Mouse (Mus musculus) kidney, postnatal 4 days (tissue): ENCODE results near the gene Pgam5.
A peak's percentile ranks its signal among the peaks of the same experiment; 100 is the strongest.

ENCODE experiments used
- DNase-seq, 2 experiments: peaks; one replicate each; pipeline ENCODE4 v3.0.0; 2021; ENCODE audit warnings: mixed read lengths in 2 of 2

Gene Pgam5

GRCm38 (mm10) chr5:110269141-110270101, at the start of gene Pgam5:
Gene Pgam5, minus strand, starts transcription at chr5:110269913.
- peak; percentile 95 to 97 for DNase-seq

- DNase-seq: no peak
These were observed 43.4 kb upstream of the Pgam5 start for GRCm38 (mm10) chr5:110313127-110313526.

GRCm38 (mm10) chr5:110308861-110309260, 39.1 kb upstream of the Pgam5 start:
- DNase-seq: no peak

GRCm38 (mm10) chr5:110300591-110300990, 30.9 kb upstream of the Pgam5 start:
- DNase-seq: no peak

- no peak for DNase-seq
These were observed 26.9 kb upstream of the Pgam5 start for GRCm38 (mm10) chr5:110296637-110297036.

GRCm38 (mm10) chr5:110291649-110292048, 21.9 kb upstream of the Pgam5 start:
- DNase-seq: no peak

- DNase-seq: no peak
These were observed 17.4 kb upstream of the Pgam5 start for GRCm38 (mm10) chr5:110287084-110287475.

- no peak for DNase-seq
These were observed 16.9 kb upstream of the Pgam5 start for GRCm38 (mm10) chr5:110286446-110287083.

- peak; percentile 95 to 96 for DNase-seq
These were observed 16.2 kb upstream of the Pgam5 start, which contains the start of the genes Pxmp2 and Pole for GRCm38 (mm10) chr5:110285770-110286445. Gene Pxmp2, minus strand, starts transcription at chr5:110286186. Gene Pole, plus strand, starts transcription at chr5:110286306.

GRCm38 (mm10) chr5:110285156-110285555, 15.4 kb upstream of the Pgam5 start:
- DNase-seq: peak; percentile 9 to 38

GRCm38 (mm10) chr5:110284536-110284935, 14.8 kb upstream of the Pgam5 start:
- peak; percentile 86 to 88 for DNase-seq

- DNase-seq: no peak
These were observed 12.3 kb upstream of the Pgam5 start for GRCm38 (mm10) chr5:110281984-110282383.

GRCm38 (mm10) chr5:110276910-110277309, 7.2 kb upstream of the Pgam5 start:
- no peak for DNase-seq

GRCm38 (mm10) chr5:110276391-110276790, 6.7 kb upstream of the Pgam5 start:
- no peak for DNase-seq

GRCm38 (mm10) chr5:110274846-110275245, 5.1 kb upstream of the Pgam5 start:
- DNase-seq: no peak

- DNase-seq: no peak
These were observed 4.4 kb upstream of the Pgam5 start for GRCm38 (mm10) chr5:110274147-110274546.

- DNase-seq: no peak
These were observed 529 bp upstream of the Pgam5 start for GRCm38 (mm10) chr5:110270242-110270641.

GRCm38 (mm10) chr5:110266941-110267340, 2.8 kb downstream of the Pgam5 start:
- DNase-seq: no peak

GRCm38 (mm10) chr5:110244091-110244490, 25.6 kb downstream of the Pgam5 start:
- no peak for DNase-seq

- no peak for DNase-seq
These were observed 37.4 kb downstream of the Pgam5 start for GRCm38 (mm10) chr5:110232346-110232745.

GRCm38 (mm10) chr5:110231638-110232037, 38.1 kb downstream of the Pgam5 start:
- peak; percentile 19 to 41 for DNase-seq

GRCm38 (mm10) chr5:110230780-110231461, 38.8 kb downstream of the Pgam5 start, which contains the start of gene Ankle2:
Gene Ankle2, plus strand, starts transcription at chr5:110231004.
- peak; percentile 94 to 96 for DNase-seq
